Mouse (Mus musculus) liver, adult (tissue): Measurements from ENCODE around the gene Zcchc3.

Source experiments
- GATA4 ChIP-seq: IDR thresholded peaks from 2 replicates; pipeline ENCODE4 v1.6.1; 2014; ENCODE audit warnings: mild to moderate bottlenecking, low read length; ENCODE audit not compliant: insufficient replicate concordance

Gene Zcchc3

DNA sequence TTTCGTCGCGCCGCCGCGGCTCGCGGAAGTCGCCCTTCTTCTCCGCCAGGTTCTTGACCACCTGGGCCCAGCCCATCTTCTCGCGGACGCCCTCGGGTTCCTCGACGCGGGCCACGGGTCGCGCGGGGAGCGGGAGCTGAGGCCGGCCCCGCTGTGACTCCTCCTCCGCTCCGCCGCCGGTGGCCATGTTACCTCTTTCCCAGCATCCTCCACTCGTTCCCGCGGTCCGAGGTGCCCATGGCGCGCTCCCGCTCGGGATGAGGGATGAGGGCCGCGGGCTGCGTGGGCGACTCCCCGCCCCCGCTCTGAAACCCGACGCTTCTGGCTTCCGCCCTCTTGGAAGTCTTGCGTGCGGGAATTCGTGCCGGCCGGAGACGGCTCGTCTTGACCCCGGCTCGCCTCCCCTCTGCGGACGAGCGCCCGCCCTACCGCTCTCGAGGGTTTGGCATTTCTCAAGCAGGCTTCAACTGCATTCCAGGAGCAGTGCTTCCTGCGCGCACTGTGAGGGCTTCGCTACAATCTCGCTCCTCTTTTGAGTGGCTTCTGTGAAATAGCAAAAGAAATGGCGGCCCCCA, at the start of gene Zcchc3:
Gene Zcchc3 (minus strand): TSS at position 437 of the 575 bp plus-strand sequence.
- no peak; the same call in 1 of the 2 replicates for TF ChIP-seq GATA4

DNA sequence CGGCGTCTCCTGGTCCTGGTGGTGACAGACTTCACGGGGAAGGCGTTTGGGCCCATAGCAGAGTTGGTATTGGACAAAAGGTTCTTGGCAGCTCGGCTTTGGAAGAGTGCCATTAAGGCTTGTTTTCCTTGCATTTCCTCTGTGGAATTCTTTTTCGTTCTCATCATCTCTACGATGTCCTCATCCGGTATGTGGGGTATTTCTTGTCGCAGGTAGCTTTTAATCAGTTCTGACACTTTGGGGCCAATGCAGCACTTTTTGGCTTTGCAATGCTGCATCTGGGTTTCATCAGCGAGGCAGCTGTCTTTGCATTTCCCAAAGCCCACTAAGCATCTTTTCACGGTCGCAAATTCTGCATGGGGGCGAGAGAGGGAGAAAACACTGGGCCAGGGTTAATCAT, 44.4 kb upstream of the Zcchc3 start:
- no peak for TF ChIP-seq GATA4

DNA sequence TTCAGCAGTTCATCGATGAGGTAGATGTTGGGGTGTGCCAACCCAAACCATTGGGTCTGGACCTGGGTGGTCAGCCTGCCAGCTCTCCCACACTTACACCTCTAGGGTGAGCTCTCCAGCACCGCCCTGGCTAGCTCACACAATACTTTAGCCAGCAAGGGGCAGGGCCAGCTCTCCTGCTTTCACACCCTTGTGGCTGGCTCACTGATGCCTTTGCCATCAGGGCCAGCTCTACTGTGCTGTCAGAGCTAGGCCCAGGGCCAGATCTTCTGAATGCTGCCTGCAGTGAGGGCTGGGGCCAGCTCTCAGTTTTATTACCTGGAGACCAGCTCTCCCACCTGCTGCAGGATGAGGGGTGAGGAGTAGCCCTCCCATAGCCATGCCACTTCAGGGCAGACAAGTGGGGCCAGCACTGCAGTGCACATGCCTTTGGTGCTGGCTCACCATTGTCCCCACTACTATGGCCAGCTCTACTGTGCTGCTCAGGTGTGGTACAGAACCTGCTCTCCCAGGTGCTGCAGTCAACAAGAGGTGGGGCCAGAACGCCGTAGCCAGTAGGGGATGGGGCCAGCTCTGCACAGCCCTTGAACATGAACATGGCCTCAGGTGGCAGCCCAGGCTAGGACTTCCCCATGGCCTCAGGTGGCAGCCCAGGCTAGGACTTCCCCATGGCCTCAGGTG, 37.4 kb upstream of the Zcchc3 start:
- TF ChIP-seq GATA4, result no peak

DNA sequence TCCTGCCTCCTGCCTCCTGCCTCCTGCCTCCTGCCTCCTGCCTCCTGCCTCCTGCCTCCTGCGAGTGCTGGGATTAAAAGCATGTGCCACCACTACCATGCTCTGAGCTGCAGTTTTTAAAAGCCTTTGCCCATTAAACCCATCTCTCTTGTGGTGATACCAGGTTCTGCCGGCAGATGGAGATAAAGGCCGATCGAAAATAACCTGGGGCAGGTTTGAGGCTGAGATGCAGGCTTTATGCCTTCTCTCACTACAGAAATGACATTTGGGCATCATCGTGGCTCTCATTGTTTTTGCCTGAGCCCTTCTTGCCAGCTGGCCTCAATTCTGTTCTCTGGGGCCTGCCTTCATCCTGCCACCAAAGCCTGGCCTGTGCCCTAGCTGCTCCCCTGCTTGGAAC, 35.4 kb upstream of the Zcchc3 start:
- no peak for TF ChIP-seq GATA4

DNA sequence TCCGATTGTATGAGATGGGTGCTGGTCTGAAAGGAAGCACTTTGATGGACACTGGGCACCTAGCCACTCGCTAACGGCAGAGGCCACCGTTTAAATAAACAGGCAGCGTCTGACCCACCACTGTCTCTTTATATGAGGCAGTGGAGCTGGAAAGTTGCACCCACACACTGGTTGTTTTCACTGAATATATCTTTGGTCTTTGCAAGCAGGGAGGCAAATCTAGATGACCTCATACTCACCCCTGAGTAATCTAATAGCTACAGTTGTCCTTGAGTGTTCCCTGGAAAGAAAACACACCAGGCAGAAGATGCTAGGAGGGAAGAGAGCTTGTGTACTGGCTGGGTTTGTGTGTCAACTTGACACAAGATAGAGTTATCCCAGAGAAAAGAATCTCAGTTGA, 32.6 kb upstream of the Zcchc3 start:
- no peak for TF ChIP-seq GATA4

DNA sequence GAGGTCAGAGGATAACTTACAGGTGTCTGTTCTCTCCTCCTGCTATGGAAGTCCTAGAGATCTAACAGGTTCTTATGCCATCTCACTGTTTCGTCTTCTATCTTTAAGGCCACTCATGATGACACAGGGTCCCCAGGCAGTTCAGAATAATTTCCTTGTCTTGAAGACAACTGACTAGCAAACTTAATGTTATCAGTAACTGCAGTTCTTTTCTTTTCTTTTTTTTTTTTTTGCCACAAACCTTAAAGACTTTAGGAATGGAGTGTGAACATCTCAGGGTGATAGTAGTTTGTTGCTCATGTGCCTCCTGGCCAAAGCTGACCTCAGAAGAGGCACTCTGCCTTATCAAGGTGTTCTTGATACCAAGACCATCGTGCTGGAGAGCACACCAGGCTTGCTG, 31.8 kb upstream of the Zcchc3 start:
- no peak for TF ChIP-seq GATA4

DNA sequence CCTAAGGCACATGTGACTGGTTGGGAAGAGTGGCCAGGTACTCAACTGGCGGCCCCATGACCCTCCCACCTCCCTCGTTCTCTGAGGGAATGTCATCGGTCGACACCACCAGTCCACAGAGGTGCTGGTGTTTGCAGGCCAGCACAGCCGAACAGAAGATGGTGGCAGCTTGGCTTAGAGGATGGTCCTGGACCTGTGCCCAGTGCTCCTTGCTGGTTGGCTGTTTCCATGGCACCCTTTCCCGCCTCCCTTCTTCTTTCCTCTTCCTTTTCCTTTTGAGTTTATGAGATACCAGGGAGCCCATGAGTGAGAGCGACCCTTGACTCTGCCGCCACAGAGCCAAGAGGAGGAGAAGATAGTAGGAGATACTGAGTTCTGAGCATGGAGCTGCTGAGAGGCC, 28.5 kb upstream of the Zcchc3 start:
- TF ChIP-seq GATA4, result no peak

DNA sequence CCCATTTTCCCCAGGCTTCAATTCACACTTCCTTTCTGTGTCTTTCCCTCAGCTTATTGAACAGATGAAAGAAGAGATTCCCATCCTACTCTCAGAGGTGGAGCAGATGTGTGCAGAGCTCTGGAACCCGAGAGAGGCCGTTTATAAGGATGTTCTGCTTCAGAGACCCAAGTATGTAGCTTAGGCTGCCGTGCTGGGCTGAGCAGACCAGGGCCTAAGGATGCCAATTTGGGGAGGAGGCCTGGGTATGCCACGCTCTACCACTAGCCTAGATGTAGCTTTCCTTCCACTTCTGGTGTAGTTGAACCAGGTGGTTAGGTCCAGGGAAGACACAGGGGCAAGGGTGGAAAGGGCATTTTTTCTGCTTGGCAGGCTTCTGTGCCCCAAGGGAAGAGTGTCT, 27.5 kb upstream of the Zcchc3 start:
- no peak for TF ChIP-seq GATA4

DNA sequence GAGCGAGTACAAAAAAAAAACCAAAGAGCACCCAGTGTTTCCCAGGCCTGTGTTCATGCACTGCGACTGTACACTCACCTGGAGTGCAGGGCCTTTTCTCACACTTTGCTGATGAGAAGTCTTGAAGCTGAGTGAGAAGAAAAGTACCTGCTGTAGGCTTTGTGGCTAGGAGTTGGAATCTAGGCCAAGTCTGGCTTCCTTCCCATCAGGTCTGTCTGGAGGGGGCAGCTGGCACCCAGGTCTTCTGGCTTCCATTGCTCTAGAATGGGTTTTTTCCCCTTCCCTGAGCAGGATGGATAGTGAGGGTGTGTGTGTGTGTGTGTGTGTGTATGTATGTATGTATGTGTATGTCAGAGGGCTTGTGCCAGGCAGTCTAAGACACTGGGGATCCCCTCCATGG, 25.0 kb upstream of the Zcchc3 start:
- no peak for TF ChIP-seq GATA4

DNA sequence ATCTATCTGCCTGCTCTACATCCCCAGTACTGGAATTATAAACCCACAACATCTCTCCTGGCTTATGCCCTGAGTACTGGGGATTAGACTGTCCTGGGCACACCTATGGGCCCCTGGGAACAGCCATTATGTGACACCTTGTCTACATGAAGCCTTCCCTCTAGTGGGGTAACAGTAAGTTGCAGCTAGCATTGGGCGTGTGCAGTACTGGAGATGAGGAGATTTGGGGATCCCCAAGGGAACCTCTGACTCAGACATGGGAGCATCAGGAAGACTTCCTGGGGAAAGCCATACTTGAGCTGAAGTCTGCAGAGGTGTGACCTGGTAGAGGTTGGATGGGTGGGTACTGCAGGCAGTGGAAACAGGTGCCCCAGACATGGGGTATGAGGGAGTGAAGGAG, 24.1 kb upstream of the Zcchc3 start:
- TF ChIP-seq GATA4, result no peak

DNA sequence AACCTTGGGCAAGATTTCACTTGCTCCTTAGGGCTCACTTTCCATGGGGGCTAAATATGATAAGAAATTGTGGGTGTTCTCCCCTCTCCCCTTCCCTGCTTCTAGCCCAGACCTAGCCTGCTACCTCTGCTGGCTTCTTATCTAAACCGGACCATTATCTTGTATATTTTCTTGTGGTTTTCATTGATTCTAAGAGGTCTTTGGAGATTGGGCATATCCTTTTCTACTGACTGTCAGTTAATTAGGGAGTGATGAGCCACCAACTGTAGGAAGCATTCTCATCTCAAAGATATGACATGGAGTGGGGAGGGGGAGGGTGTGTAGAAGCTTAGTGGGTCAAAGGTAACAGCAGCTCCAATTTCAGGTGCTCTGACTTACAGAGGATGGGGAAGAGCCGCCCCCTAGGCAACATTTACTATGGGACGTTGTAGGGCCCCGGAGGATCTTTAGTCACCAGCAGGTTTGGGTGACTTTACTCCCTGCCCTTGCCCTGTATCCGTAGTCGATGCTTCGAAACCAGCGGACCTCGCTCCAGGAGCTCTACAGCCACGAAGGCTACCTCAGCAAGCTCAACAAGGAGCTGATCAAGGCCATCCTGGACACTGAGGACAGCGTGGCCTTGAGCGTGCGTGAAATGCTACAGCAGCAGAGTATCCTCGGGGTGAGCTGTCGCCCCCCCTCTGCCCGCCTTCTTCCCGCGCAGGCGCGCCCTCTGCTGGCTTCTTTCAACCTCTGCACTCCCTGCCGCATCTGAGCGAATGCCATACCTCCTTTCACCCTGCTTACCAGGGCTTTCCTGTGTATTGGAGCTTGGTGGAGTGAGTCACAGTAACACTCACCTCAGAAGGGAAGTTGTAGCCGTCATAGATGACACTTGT, 22.4 kb upstream of the Zcchc3 start:
- TF ChIP-seq GATA4, result no peak

DNA sequence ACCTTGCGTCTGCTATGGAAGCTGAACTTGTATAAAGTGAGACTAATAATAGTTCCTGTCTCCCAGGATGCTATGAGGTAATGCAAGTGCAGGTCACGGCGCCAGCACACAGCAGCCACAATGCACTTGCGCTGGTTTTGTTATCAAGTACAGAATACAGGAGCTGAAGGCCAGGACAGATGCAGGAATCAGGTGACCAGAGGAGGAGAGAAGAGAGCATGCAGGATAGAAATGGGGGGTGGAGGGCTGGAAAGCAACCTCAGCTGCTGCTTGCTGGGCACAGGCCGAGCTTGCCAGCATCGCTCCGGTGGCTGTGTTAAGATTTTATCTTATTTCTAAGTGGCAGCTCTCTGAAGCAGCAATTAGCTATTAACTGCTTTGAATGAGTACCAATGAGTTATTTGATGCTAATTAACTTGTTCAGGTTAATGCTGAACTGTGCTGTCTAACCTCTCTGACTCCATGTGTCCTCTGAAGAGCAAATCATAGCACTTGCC, 21.6 kb upstream of the Zcchc3 start:
- no peak for TF ChIP-seq GATA4

DNA sequence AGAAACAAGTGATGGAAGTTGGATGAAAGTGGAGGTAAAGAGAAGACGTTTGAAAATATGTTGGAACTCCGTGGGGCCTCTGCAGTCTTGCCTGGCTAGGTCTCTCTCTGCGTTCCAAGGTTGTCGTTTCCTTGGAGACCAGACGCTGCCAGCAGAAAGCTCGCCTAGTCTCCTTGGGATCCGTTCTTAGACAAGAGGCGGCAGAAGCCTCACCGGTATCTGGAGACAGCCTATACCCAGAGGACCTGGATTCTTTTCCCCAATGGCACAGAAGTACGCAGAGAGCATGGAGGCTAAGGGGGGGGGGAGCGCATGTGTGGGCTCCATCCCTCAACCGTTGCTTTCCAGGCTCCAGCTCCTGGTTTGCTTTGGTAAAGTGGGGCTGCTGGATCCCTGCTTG, 12.7 kb upstream of the Zcchc3 start:
- TF ChIP-seq GATA4, result no peak

DNA sequence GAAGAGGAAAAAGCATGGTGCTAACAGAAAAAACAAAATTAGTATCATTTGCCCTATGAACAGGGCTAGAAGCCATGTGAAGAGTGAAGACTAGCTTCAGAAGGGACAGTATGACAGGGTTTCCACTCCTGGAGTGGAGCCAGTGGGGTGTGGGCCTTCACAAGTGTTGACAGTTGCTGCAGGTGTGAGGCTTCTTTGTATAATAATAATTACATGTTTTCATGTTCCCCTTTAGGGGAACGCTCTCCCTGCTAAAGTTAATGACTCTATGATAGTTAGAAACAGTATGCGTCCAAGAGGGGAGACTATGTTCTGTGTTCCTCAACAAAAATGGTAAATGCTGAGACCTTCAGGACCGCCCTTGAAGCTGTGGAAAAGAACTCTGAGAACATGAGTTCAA, 959 bp upstream of the Zcchc3 start:
- no peak for TF ChIP-seq GATA4

DNA sequence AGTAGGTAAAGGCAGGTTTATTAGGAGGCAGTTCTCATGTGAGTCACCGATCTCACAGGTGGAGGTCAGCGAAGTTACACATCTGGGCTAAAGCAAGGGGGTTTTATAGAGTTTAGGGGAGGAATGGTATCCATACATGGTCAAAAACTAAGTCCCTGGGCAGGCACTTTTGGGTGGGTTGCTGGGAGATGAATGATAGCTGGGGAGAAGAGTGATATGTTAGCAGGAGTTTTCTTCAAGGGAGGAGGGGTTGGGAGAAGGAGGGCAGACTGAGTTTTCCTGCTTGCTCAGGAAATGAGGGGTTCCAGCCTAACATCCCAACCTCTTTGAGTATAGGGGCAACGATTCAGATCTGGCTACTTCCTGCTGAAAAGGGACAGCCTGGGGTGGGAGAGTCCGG, 460 bp upstream of the Zcchc3 start, which contains the start of gene 6820408C15Rik:
Gene 6820408C15Rik (plus strand): TSS at position 301 of the 400 bp plus-strand sequence.
- no peak for TF ChIP-seq GATA4
